Mouse (Mus musculus) liver, adult 2 months (tissue): ENCODE data around the gene Ufc1. TPM values are rescaled to one million over a fixed set of nuclear protein-coding genes. Genes with fewer than 3 reads are reported as not detected.

Source experiments
- DNase-seq: peaks from one replicate; pipeline ENCODE4 v3.0.0-alpha.2; 2011; ENCODE audit warnings: low read depth, low spot score; ENCODE audit errors: extremely low read depth
- H3K27ac ChIP-seq: fragments of 200-500 bp; replicated peaks from 2 replicates; pipeline ENCODE4 v1.5.1; 2012; ENCODE audit warnings: low read depth, mild to moderate bottlenecking, control low read depth, inconsistent platforms, low read length; ENCODE audit not compliant: insufficient read depth
- H3K27me3 ChIP-seq: fragments of 200-500 bp; 2 replicates; pipeline ENCODE4 v1.6.1; 2012; ENCODE audit warnings: mild to moderate bottlenecking, moderate library complexity, low read length, inconsistent platforms; ENCODE audit not compliant: control insufficient read depth, insufficient read depth
- H3K36me3 ChIP-seq: fragments of 200-500 bp; 2 replicates; pipeline ENCODE4 v1.6.1; 2012; ENCODE audit warnings: low read length, inconsistent platforms; ENCODE audit not compliant: control insufficient read depth, insufficient read depth
- H3K4me1 ChIP-seq: fragments of 200-500 bp; 2 replicates; pipeline ENCODE4 v1.6.1; 2011; ENCODE audit warnings: low read length; ENCODE audit not compliant: control insufficient read depth, insufficient read depth
- H3K4me3 ChIP-seq: fragments of 200-500 bp; 2 replicates; pipeline ENCODE4 v1.5.1; 2011; ENCODE audit warnings: low read depth, mild to moderate bottlenecking, control low read depth, low read length, moderate library complexity; ENCODE audit not compliant: insufficient read depth
- H3K79me2 ChIP-seq: fragments of 200-500 bp; 2 replicates; pipeline ENCODE4 v1.6.1; 2012; ENCODE audit warnings: inconsistent platforms, mild to moderate bottlenecking, low read length, moderate library complexity; ENCODE audit not compliant: control insufficient read depth, insufficient read depth
- H3K9ac ChIP-seq: fragments of 200-500 bp; 2 replicates; pipeline ENCODE4 v1.6.1; 2012; ENCODE audit warnings: low read depth, mild to moderate bottlenecking, control low read depth, inconsistent platforms, low read length
- CTCF ChIP-seq: fragments of 200-500 bp; IDR thresholded peaks from 2 replicates; pipeline ENCODE4 v1.5.1; 2011; ENCODE audit warnings: low read depth, low read length, control low read depth
- POLR2A ChIP-seq: fragments of 200-500 bp; IDR thresholded peaks from 2 replicates; pipeline ENCODE4 v1.6.1; 2011; ENCODE audit warnings: low read length, control low read depth; ENCODE audit not compliant: insufficient read depth; ENCODE audit errors: extremely low read depth
- WGBS: fragments of 180-500 bp; shearing (Covaris S2); methylation state at CpG from one replicate; pipeline ENCODE4 v1.1.7; 2018; 5-methylcytosine and 5-hydroxymethylcytosine counted together
- polyA plus RNA-seq: library from polyadenylated mRNA; depleted of rRNA; stranded (reverse); fragments of >200 nt; gene quantifications from 2 replicates; pipeline ENCODE4 v1.2.3, GENCODE M21; 2012; rRNA removed
- total RNA-seq: library from RNA; depleted of rRNA; stranded (reverse); fragments of >200 nt; gene quantifications from 2 replicates; pipeline ENCODE4 v1.2.3, GENCODE M21; 2014; rRNA removed

Ufc1 gene
- total and polyA plus RNA-seq, 2 experiments = 30.3 to 103 TPM

DNA sequence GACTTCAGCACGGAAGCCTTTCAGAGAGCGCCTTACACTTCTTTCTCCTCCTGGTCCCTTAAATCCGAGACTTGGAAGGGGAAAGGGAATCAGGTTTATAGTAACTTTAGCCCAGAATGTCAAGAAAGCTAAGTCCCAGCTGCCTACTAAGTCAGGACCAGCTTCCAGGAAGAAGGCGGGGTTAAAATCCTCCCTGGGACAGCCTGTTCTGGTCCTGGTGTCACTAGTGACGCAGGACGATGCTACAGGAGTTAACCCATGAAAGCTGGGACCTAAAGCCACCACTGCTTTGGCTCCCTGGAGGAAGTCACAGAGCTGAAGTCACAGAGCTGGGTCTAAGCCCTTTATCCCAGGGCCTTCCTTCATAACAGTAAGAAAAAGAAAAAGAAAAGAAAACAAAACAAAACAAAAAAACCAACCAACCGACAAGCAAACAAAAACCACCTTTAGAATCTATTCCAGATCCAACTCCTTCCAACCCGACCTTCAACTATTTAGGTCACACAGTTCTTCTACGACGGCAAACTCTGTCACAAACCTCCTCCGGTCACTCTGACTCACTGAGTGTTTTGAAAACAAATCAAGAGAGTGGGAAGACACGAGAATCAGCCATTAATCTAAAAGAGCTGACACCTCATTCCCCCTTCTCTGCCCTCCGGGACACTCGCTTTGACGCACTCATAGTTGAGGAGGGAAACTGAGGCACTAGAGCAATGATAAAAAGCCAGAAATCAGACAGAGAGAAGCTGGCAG, 54.7 kb downstream of the Ufc1 start:
- no peak overlapping the region; the same call in 1 of the 2 replicates for H3K27ac ChIP-seq

More for the DNA sequence above, 54.7 kb downstream of the Ufc1 start:
- peak; percentile 65 for DNase-seq
- no peak overlapping the region for H3K9ac ChIP-seq
- H3K4me3 ChIP-seq = no peak overlapping the region
- no peaks in the 10 kb centered on the region; the same call in 1 of the 2 replicates for H3K79me2 ChIP-seq
- peaks cover 54% of the 10 kb centered on the region for H3K36me3 ChIP-seq
- H3K4me1 ChIP-seq = peaks cover 4% of the 10 kb centered on the region; the same call in 1 of the 2 replicates
- no peak for TF ChIP-seq POLR2A
- no peak for TF ChIP-seq CTCF
- no peaks in the 10 kb centered on the region for H3K27me3 ChIP-seq
- whole genome bisulfite sequencing = 56% methylated on average over 15 of the region's 15 CpGs

Other genes with a start within 250 kb of the Ufc1 start
- 11.5 and 14.5 TPM in 2 replicates for gene Fcgr3, start 230.1 kb downstream of the Ufc1 start, total RNA-seq
- gene Fcgr3, start 230.1 kb downstream of the Ufc1 start, polyA plus RNA-seq = 2.6 and 4.5 TPM in 2 replicates
- gene Cfap126, start 181.1 kb downstream of the Ufc1 start, total RNA-seq = 0.13 and 0.37 TPM in 2 replicates
- 1.5 and 3.5 TPM in 2 replicates for gene Cfap126, start 181.1 kb downstream of the Ufc1 start, polyA plus RNA-seq
- gene Sdhc, start 144.4 kb downstream of the Ufc1 start, total RNA-seq = 194 and 217 TPM in 2 replicates
- 375 and 403 TPM in 2 replicates for gene Sdhc, start 144.4 kb downstream of the Ufc1 start, polyA plus RNA-seq
- 0.07 and 0.09 TPM in 2 replicates for gene Mpz, start 144.3 kb downstream of the Ufc1 start, total RNA-seq
- 0.27 and 0.83 TPM in 2 replicates for gene Mpz, start 144.3 kb downstream of the Ufc1 start, polyA plus RNA-seq
- gene Pcp4l1, start 98.8 kb downstream of the Ufc1 start, total RNA-seq = 3.8 and 10.0 TPM in 2 replicates
- gene Pcp4l1, start 98.8 kb downstream of the Ufc1 start, polyA plus RNA-seq = 10.5 and 15.0 TPM in 2 replicates
- 178 and 264 TPM in 2 replicates for gene Nr1i3, start 81.1 kb downstream of the Ufc1 start, total RNA-seq
- 215 and 229 TPM in 2 replicates for gene Nr1i3, start 81.1 kb downstream of the Ufc1 start, polyA plus RNA-seq
- 5.5 and 10.7 TPM in 2 replicates for gene Tomm40l, start 72.5 kb downstream of the Ufc1 start, total RNA-seq
- 6.7 and 9.7 TPM in 2 replicates for gene Tomm40l, start 72.5 kb downstream of the Ufc1 start, polyA plus RNA-seq
- 15,245 and 18,176 TPM in 2 replicates for gene Apoa2, start 70.0 kb downstream of the Ufc1 start, total RNA-seq
- gene Apoa2, start 70.0 kb downstream of the Ufc1 start, polyA plus RNA-seq = 28,168 and 29,095 TPM in 2 replicates
- 6.4 and 12.4 TPM in 2 replicates for gene Fcer1g, start 60.7 kb downstream of the Ufc1 start, total RNA-seq
- gene Fcer1g, start 60.7 kb downstream of the Ufc1 start, polyA plus RNA-seq = 21.3 and 50.7 TPM in 2 replicates
- gene Adamts4, start 44.6 kb downstream of the Ufc1 start, total RNA-seq = 0.09 and 0.13 TPM in 2 replicates
- gene Adamts4, start 44.6 kb downstream of the Ufc1 start, polyA plus RNA-seq = 0.15 and 0.37 TPM in 2 replicates
- 272 and 275 TPM in 2 replicates for gene Ndufs2, start 43.6 kb downstream of the Ufc1 start, total RNA-seq
- 174 and 195 TPM in 2 replicates for gene Ndufs2, start 43.6 kb downstream of the Ufc1 start, polyA plus RNA-seq
- gene B4galt3, start 24.7 kb downstream of the Ufc1 start, total RNA-seq = 4.8 and 6.4 TPM in 2 replicates
- gene B4galt3, start 24.7 kb downstream of the Ufc1 start, polyA plus RNA-seq = 16.1 and 23.9 TPM in 2 replicates
- gene Ppox, start 13.8 kb downstream of the Ufc1 start, total RNA-seq = 11.0 and 14.4 TPM in 2 replicates
- 19.6 and 31.2 TPM in 2 replicates for gene Ppox, start 13.8 kb downstream of the Ufc1 start, polyA plus RNA-seq
- 4.3 and 7.2 TPM in 2 replicates for gene Usp21, start 7.0 kb downstream of the Ufc1 start, total RNA-seq
- gene Usp21, start 7.0 kb downstream of the Ufc1 start, polyA plus RNA-seq = 20.2 and 23.8 TPM in 2 replicates
- gene Dedd, start 34.1 kb upstream of the Ufc1 start, total RNA-seq = 14.7 and 15.8 TPM in 2 replicates
- gene Dedd, start 34.1 kb upstream of the Ufc1 start, polyA plus RNA-seq = 28.3 and 34.1 TPM in 2 replicates
- 128 and 132 TPM in 2 replicates for gene Nit1, start 50.6 kb upstream of the Ufc1 start, total RNA-seq
- gene Nit1, start 50.6 kb upstream of the Ufc1 start, polyA plus RNA-seq = 120 and 139 TPM in 2 replicates
- 21.6 and 26.6 TPM in 2 replicates for gene Pfdn2, start 50.6 kb upstream of the Ufc1 start, total RNA-seq
- 13.1 and 15.2 TPM in 2 replicates for gene Pfdn2, start 50.6 kb upstream of the Ufc1 start, polyA plus RNA-seq
- not detected in 2 replicates for gene Klhdc9, start 65.8 kb upstream of the Ufc1 start, total RNA-seq
- 0.05 TPM in 1 of 2 replicates, not detected in the other for gene Klhdc9, start 65.8 kb upstream of the Ufc1 start, polyA plus RNA-seq
- gene Nectin4, start 75.1 kb upstream of the Ufc1 start, total RNA-seq = 0.09 and 0.20 TPM in 2 replicates
- 0.09 and 0.16 TPM in 2 replicates for gene Nectin4, start 75.1 kb upstream of the Ufc1 start, polyA plus RNA-seq
- gene Arhgap30, start 93.9 kb upstream of the Ufc1 start, total RNA-seq = 2.4 and 2.8 TPM in 2 replicates
- 1.3 and 2.0 TPM in 2 replicates for gene Arhgap30, start 93.9 kb upstream of the Ufc1 start, polyA plus RNA-seq
- 27.2 and 33.7 TPM in 2 replicates for gene Usf1, start 116.3 kb upstream of the Ufc1 start, total RNA-seq
- gene Usf1, start 116.3 kb upstream of the Ufc1 start, polyA plus RNA-seq = 39.4 and 44.7 TPM in 2 replicates
- gene Tstd1, start 123.8 kb upstream of the Ufc1 start, total RNA-seq = 26.6 and 27.8 TPM in 2 replicates
- gene Tstd1, start 123.8 kb upstream of the Ufc1 start, polyA plus RNA-seq = 50.6 and 57.2 TPM in 2 replicates
- gene F11r, start 142.5 kb upstream of the Ufc1 start, total RNA-seq = 39.1 and 56.8 TPM in 2 replicates
- gene F11r, start 142.5 kb upstream of the Ufc1 start, polyA plus RNA-seq = 47.7 and 60.4 TPM in 2 replicates
- gene Alyref2, start 208.5 kb upstream of the Ufc1 start, total RNA-seq = 3.4 and 5.5 TPM in 2 replicates
- 3.2 and 4.6 TPM in 2 replicates for gene Alyref2, start 208.5 kb upstream of the Ufc1 start, polyA plus RNA-seq
- gene Itln1, start 240.3 kb upstream of the Ufc1 start, total RNA-seq = not detected in 2 replicates
- not detected in 2 replicates for gene Itln1, start 240.3 kb upstream of the Ufc1 start, polyA plus RNA-seq